Mouse (Mus musculus): ENCODE measurements at regions not wholly inside any gene's neighbourhood (a gene's known extent, or its start where the extent isn't known, plus 50 kb on each side); places are given as distances from the start of the nearest gene placed in this dataset.

DNA sequence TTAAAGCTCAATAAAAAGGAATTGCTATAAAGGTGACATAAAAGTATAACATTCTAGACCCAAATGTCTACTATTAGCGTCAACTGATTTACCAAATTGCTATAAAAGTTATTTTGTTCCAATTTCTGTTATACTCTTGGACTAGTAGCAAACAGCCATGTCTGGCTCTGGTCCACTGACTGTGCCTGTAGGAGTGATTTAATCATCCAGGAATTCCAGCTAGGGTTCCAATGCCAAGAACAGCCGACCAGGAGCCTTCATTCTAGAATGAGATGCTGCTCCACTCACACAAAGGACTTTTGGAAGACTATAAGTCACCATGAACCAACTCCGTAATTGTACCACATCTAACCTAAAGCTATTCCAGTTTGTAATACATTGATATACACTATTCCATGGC lies 312.9 kb downstream of the Cdk5rap2 start:
- no peak for ATAC-seq (ENCODE audit: insufficient read depth)

DNA sequence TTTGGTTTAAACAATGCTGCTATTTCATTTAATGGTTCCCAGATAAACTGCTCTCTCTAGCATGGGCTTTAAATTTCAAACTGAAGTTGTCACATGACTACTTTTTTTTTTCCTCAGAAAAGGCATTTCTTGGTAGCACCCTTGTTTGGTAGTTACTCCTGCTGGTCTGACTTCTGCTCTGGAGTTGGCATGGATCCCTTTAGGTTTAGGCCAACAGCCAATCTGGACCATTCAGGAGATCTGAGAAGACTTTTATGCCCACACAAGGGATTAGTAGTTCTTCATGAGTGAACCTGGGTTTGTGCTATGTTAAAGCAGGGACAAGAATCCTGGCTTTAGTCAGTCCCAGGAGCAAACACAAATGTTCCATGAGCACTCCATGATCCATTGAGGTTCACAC lies 332.0 kb downstream of the Cdk5rap2 start:
- Histone ChIP-seq H3K4me3 (ENCODE audit: insufficient read depth in 1 of 2, low read depth in 2 of 2, low read length in 2 of 2) (no peak overlapping the region), H3K27me3 (ENCODE audit: control insufficient read depth, insufficient read depth, low read length) (no peaks in the 10 kb centered on the region), H3K4me1 (replicated peaks; ENCODE audit: control insufficient read depth in 2 of 2, insufficient read depth in 2 of 2, low read length in 1 of 2) (no peaks in the 10 kb centered on the region), H3K9me3 (ENCODE audit: control insufficient read depth, low read length) (no peaks in the 10 kb centered on the region), H3K9ac (replicated peaks) (no peak overlapping the region), H3K4me2 (ENCODE audit: low read depth) (no peak overlapping the region), H3K27ac (no peak overlapping the region), H3K36me3 (replicated peaks; ENCODE audit: control insufficient read depth, insufficient read depth, low read depth) (no peaks in the 10 kb centered on the region)
- no peak for ATAC-seq (ENCODE audit: insufficient read depth)
- DNase-seq (ENCODE audit: low read depth in 3 of 3, low spot score in 3 of 3), result no peak
- TF ChIP-seq EP300 (IDR thresholded peaks at IDR 0.05; ENCODE audit: low read depth) (no peak), CTCF (IDR thresholded peaks at IDR 0.05; ENCODE audit: low read depth) (no peak)

More for the DNA sequence above, 312.9 kb downstream of the Cdk5rap2 start:
- 50% methylated on average over 3 of the region's 3 CpGs for WGBS (ENCODE audit: insufficient replicate concordance)
- H3K27me3 ChIP-seq (ENCODE audit: control insufficient read depth, insufficient read depth, low read length), result no peaks in the 10 kb centered on the region
- no peak overlapping the region for H3K4me3 ChIP-seq (ENCODE audit: insufficient read depth in 1 of 2, low read depth in 2 of 2, low read length in 2 of 2)
- H3K36me3 ChIP-seq (replicated peaks; ENCODE audit: control insufficient read depth, insufficient read depth, low read depth), result no peaks in the 10 kb centered on the region
- H3K4me1 ChIP-seq (replicated peaks; ENCODE audit: control insufficient read depth in 2 of 2, insufficient read depth in 2 of 2, low read length in 1 of 2), result no peaks in the 10 kb centered on the region
- H3K27ac ChIP-seq, result no peak overlapping the region
- DNase-seq (ENCODE audit: low read depth in 3 of 3, low spot score in 3 of 3), result no peak
- H3K9ac ChIP-seq (replicated peaks), result no peak overlapping the region
- TF ChIP-seq EP300 (IDR thresholded peaks at IDR 0.05; ENCODE audit: low read depth), result no peak
- no peak for TF ChIP-seq CTCF (IDR thresholded peaks at IDR 0.05; ENCODE audit: low read depth)
- no peak overlapping the region for H3K4me2 ChIP-seq (ENCODE audit: low read depth)
- no peaks in the 10 kb centered on the region for H3K9me3 ChIP-seq (ENCODE audit: control insufficient read depth, low read length)

DNA sequence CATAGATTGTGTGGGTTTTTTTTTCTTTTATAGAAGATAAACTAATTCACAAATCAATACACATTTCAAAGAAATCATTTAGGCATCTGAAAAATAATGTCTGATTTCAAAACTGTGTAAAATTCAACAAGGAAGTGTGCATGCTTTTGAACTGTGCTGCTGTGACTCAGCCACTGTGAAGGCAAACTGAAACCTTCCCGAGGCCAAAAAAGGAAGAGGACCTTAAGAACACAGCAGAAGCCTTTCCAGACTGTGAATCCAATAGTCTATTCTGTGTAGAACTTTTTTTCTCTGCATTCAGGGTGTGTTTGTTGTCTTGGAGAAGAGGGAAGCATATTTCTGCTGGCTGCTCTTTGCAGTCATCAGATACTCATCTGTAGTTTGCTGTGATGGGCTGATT lies 347.7 kb downstream of the Cdk5rap2 start:
- no peak overlapping the region for H3K9ac ChIP-seq (replicated peaks)
- H3K27ac ChIP-seq, result no peak overlapping the region
- no peaks in the 10 kb centered on the region for H3K36me3 ChIP-seq (replicated peaks; ENCODE audit: control insufficient read depth, insufficient read depth, low read depth)
- H3K4me3 ChIP-seq (ENCODE audit: insufficient read depth in 1 of 2, low read depth in 2 of 2, low read length in 2 of 2), result no peak overlapping the region
- TF ChIP-seq EP300 (IDR thresholded peaks at IDR 0.05; ENCODE audit: low read depth), result no peak
- TF ChIP-seq CTCF (IDR thresholded peaks at IDR 0.05; ENCODE audit: low read depth), result no peak
- ATAC-seq (ENCODE audit: insufficient read depth) (no peak), DNase-seq (ENCODE audit: low read depth in 3 of 3, low spot score in 3 of 3) (no peak)
- H3K4me1 ChIP-seq (replicated peaks; ENCODE audit: control insufficient read depth in 2 of 2, insufficient read depth in 2 of 2, low read length in 1 of 2), result no peaks in the 10 kb centered on the region
- no peaks in the 10 kb centered on the region for H3K9me3 ChIP-seq (ENCODE audit: control insufficient read depth, low read length)
- no peaks in the 10 kb centered on the region for H3K27me3 ChIP-seq (ENCODE audit: control insufficient read depth, insufficient read depth, low read length)
- WGBS (ENCODE audit: insufficient replicate concordance), result 6% methylated on average over 1 of the region's 1 CpGs
- no peak overlapping the region for H3K4me2 ChIP-seq (ENCODE audit: low read depth)

DNA sequence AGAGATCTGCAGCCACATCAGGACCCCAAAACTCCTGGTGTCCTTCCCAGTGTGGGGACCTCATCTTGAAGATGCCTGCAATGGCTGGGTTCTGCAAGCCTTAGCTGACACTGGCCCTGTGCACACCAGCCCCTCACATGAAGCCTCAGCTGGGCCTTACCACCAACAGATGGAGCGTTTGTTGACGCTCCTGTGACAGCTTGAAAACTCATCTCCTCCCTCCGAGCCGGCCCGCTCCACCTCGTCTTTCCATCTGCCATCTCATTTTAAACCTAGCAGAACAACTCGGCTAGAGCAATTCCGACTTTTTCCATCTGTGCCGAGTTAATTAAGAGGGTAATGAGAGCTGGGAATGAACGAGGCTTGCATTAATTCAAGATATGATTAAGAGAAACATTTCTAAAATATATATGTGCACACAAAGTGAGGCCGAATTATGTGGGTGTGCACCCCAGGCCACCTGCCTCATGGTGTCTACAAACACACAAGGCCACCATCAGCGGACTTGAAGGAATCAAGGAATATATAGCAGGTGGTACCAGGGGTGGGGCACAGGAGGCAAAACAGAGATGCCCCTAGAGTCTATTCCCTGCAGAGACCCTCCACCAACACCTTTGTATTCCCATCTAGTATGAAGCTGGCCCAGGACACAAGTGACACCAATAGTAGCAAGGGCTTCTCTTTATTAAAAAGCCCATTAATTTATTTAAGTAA lies 351.3 kb downstream of the Cdk5rap2 start:
- H3K36me3 ChIP-seq (replicated peaks; ENCODE audit: control insufficient read depth, insufficient read depth, low read depth), result no peaks in the 10 kb centered on the region
- no peaks in the 10 kb centered on the region for H3K27me3 ChIP-seq (ENCODE audit: control insufficient read depth, insufficient read depth, low read length)
- H3K27ac ChIP-seq, result no peak overlapping the region
- no peak for DNase-seq (ENCODE audit: low read depth in 3 of 3, low spot score in 3 of 3)
- H3K4me3 ChIP-seq (ENCODE audit: insufficient read depth in 1 of 2, low read depth in 2 of 2, low read length in 2 of 2), result no peak overlapping the region
- TF ChIP-seq CTCF (IDR thresholded peaks at IDR 0.05; ENCODE audit: low read depth) (no peak), EP300 (IDR thresholded peaks at IDR 0.05; ENCODE audit: low read depth) (no peak)
- no peaks in the 10 kb centered on the region for H3K4me1 ChIP-seq (replicated peaks; ENCODE audit: control insufficient read depth in 2 of 2, insufficient read depth in 2 of 2, low read length in 1 of 2)
- H3K9me3 ChIP-seq (ENCODE audit: control insufficient read depth, low read length), result no peaks in the 10 kb centered on the region
- H3K9ac ChIP-seq (replicated peaks), result no peak overlapping the region
- no peak overlapping the region for H3K4me2 ChIP-seq (ENCODE audit: low read depth)
- no peak for ATAC-seq (ENCODE audit: insufficient read depth)
- WGBS (ENCODE audit: insufficient replicate concordance), result 66% methylated on average over 12 of the region's 12 CpGs

DNA sequence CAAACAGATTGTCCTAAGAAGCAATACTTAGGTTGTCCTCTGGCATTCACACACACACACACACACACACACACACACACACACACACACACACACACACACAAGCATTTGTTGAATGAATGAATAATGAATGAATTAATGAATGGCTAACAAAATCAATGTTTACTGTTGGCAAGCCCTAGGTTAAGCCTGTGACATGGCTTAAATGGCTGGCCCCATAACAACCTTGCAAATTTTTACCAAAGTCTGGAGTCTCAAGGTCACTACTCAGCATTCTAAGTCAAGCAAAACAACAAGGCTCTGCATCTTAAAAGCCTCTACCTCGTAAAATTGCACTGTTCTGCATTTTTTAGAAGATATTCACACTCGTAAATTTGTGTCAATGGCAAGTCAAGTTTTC lies 357.1 kb downstream of the Cdk5rap2 start:
- ATAC-seq (ENCODE audit: insufficient read depth) (no peak), DNase-seq (ENCODE audit: low read depth in 3 of 3, low spot score in 3 of 3) (no peak)
- Histone ChIP-seq H3K9me3 (ENCODE audit: control insufficient read depth, low read length) (no peaks in the 10 kb centered on the region), H3K4me1 (replicated peaks; ENCODE audit: control insufficient read depth in 2 of 2, insufficient read depth in 2 of 2, low read length in 1 of 2) (no peaks in the 10 kb centered on the region), H3K4me3 (ENCODE audit: insufficient read depth in 1 of 2, low read depth in 2 of 2, low read length in 2 of 2) (no peak overlapping the region), H3K4me2 (ENCODE audit: low read depth) (no peak overlapping the region), H3K27ac (no peak overlapping the region), H3K9ac (replicated peaks) (no peak overlapping the region), H3K27me3 (ENCODE audit: control insufficient read depth, insufficient read depth, low read length) (no peaks in the 10 kb centered on the region), H3K36me3 (replicated peaks; ENCODE audit: control insufficient read depth, insufficient read depth, low read depth) (no peaks in the 10 kb centered on the region)
- WGBS (ENCODE audit: insufficient replicate concordance), result 43% methylated on average over 2 of the region's 2 CpGs
- no peak for TF ChIP-seq EP300 (IDR thresholded peaks at IDR 0.05; ENCODE audit: low read depth)
- TF ChIP-seq CTCF (IDR thresholded peaks at IDR 0.05; ENCODE audit: low read depth), result no peak

All from liver, embryonic 14.5 days (tissue).